Mouse (Mus musculus) lung, adult 2 months (tissue): ENCODE results near the gene Akr1c18. TPM values are rescaled to one million over a fixed set of nuclear protein-coding genes. Genes with fewer than 3 reads are reported as not detected.

ENCODE experiments used
- DNase-seq: peaks from one replicate; pipeline ENCODE4 v3.0.0; 2022
- H3K4me1 ChIP-seq: fragments of 200-500 bp; 2 replicates; pipeline ENCODE4 v1.6.1; 2011; ENCODE audit warnings: low read length; ENCODE audit not compliant: control insufficient read depth, insufficient read depth
- H3K4me3 ChIP-seq: fragments of 200-500 bp; replicated peaks from 2 replicates; pipeline ENCODE3; 2011; ENCODE audit warnings: low read depth, mild to moderate bottlenecking, control low read depth, low read length; ENCODE audit errors: extremely low read depth
- CTCF ChIP-seq: fragments of 200-500 bp; IDR thresholded peaks from 2 replicates; pipeline ENCODE4 v1.5.1; 2011; ENCODE audit warnings: mild to moderate bottlenecking, low read length, control low read depth; ENCODE audit not compliant: insufficient read depth
- POLR2A ChIP-seq: fragments of 200-500 bp; IDR thresholded peaks from 2 replicates; pipeline ENCODE4 v1.6.1; 2011; ENCODE audit warnings: low read depth, mild to moderate bottlenecking, control low read depth, low read length, borderline replicate concordance; ENCODE audit errors: extremely low read depth
- WGBS: fragments of 180-500 bp; shearing (Covaris S2); methylation state at CpG from one replicate; pipeline ENCODE4 v1.1.7; 2018; 5-methylcytosine and 5-hydroxymethylcytosine counted together
- polyA plus RNA-seq: library from polyadenylated mRNA; depleted of rRNA; stranded (reverse); fragments of >200 nt; gene quantifications from 2 replicates; pipeline ENCODE4 v1.2.3, GENCODE M21; 2012; rRNA removed

The Akr1c18 gene
- polyA plus RNA-seq, 1 experiment = 0.38 TPM

DNA sequence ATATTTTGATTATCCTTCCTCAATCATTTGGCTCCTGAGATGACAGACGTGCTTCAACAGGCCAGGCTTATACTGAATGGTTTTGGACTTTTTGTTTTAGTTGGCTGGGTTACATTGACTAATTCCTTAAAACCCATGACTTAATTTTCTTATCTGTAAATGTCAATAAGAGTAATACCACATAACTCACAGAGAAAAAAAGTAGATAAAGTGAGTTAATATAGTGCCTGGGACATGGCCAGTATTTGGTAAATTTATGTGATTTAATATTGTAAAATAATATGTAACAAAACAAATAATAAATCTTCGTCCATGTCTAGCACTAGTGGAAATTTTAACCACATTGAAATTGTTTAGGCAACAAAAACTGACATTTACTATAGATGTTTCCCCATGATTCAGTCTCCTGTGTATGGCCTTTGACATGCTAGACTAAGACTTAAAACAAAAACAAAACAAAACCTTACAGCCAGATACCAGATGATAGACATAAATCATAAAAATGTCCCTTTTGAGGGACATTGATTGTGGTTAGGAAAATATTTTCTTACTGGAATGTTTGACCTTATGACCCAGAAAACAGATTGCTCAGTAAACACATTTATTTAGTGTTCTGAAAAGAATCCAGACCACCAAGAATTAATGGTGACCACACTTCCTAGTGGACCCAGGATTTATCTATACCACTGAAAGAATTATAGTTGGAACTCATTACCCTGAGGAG, 31.1 kb downstream of the Akr1c18 start:
- no peak overlapping the region for H3K4me3 ChIP-seq
- H3K4me1 ChIP-seq = no peaks in the 10 kb centered on the region
- no peak for TF ChIP-seq POLR2A
- TF ChIP-seq CTCF = no peak
- no peak for DNase-seq
- 54% methylated on average over 2 of the region's 2 CpGs for WGBS

DNA sequence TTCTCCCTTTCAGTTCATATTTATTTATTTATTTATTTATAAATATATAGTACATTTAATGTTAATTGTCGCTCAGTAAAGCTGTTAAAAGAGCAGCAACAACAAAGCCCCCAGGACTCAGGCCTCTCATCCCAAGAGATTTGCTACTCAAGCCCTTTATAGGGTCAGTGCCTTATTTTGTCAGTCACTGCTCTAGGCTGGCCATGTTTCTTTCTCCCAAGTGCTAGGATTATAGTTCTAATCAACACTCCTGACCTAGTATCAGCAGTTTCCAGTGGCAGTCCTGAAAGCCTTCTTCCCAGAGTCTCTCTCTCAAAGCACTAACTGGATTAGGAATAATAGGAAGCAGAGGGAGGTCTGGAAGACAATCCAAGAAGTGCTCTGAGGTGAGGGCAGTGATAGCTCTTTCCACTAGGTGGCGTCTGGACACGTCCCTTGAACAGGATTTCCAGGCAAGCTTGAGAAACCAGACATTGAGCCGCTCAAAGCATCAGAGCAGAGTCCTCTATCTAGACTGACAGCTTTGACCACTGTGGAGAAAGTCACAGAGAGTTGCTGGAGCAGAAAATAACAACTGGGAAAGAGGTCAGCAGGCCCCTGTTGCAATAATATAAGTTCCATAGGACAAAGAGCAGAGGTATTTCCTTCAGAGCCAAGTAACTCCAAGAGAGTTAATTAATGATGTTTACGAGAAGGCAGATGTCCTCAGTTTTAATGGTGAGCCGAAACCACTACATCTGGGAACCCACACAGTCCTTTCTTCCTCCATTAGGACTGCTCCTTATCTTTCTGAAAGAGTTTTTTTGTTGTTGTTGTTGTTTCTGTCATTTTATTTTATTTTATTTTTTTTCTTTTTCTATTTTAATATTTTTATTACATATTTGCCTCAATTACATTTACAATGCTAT, 39.9 kb downstream of the Akr1c18 start:
- DNase-seq = peak; percentile 45
- TF ChIP-seq CTCF (peak; percentile 79), POLR2A (no peak)
- Histone ChIP-seq H3K4me1 (no peaks in the 10 kb centered on the region), H3K4me3 (no peak overlapping the region)
- WGBS = 28% methylated on average over 6 of the region's 6 CpGs

DNA sequence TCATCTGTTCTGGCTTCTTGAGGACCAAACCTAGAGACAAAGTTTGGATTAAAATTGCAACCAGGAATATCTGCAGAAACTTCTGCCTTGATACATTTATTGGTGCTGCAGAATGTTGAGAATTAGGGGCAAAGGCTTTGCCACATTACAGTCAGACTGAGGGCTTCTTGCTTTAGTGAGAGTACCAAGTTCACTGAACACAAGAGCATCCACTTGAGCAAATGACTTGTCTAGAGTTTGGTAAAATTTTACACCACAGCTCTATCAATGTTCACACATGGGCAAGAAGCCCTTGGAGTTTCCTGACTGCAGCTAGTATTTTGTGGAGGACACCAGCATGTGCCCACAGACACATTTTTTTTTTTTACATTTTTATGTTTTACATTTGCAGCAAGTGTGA, 47.7 kb downstream of the Akr1c18 start:
- no peak for TF ChIP-seq CTCF
- TF ChIP-seq POLR2A = no peak
- DNase-seq = no peak
- Histone ChIP-seq H3K4me1 (no peaks in the 10 kb centered on the region), H3K4me3 (no peak overlapping the region)

DNA sequence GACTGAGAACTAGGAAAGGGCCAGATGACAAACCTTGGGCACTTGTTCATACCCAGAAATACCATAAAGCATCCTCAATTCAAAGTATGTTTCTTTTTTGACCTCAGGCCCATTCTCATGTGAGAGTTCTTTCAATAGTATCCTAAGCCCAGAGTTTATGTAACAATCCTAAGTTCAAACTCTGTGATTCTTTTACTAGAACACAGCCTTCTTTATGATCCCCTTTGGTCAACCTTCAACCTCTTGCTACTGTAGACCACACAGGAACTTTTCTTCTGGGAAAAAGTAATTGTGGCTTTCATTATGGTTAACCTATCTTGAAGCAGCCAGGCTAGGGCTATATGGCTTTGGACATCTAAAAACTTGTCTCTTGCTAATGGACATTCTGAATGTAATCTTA, 48.8 kb downstream of the Akr1c18 start:
- Histone ChIP-seq H3K4me3 (no peak overlapping the region), H3K4me1 (no peaks in the 10 kb centered on the region)
- no peak for DNase-seq
- TF ChIP-seq CTCF = no peak
- TF ChIP-seq POLR2A = no peak

Other genes starting within 250 kb of the Akr1c18 start
- gene Net1, start 232.4 kb downstream of the Akr1c18 start, polyA plus RNA-seq = 26.6 and 32.0 TPM in 2 replicates
- gene Tubal3, start 232.4 kb downstream of the Akr1c18 start, polyA plus RNA-seq = 0.05 TPM in 1 of 2 replicates, not detected in the other
- not detected in 2 replicates for gene Ucn3, start 205.3 kb downstream of the Akr1c18 start, polyA plus RNA-seq
- gene Akr1c14, start 101.6 kb downstream of the Akr1c18 start, polyA plus RNA-seq = 6.8 and 13.4 TPM in 2 replicates
- gene Akr1c13, start 40.5 kb upstream of the Akr1c18 start, polyA plus RNA-seq = 1.7 and 2.9 TPM in 2 replicates
- 1.2 and 1.3 TPM in 2 replicates for gene Akr1c19, start 78.0 kb upstream of the Akr1c18 start, polyA plus RNA-seq
- 0.12 and 0.50 TPM in 2 replicates for gene Akr1c12, start 128.8 kb upstream of the Akr1c18 start, polyA plus RNA-seq